Mouse (Mus musculus): ENCODE measurements around the gene Acsm4.

Gene Acsm4

DNA sequence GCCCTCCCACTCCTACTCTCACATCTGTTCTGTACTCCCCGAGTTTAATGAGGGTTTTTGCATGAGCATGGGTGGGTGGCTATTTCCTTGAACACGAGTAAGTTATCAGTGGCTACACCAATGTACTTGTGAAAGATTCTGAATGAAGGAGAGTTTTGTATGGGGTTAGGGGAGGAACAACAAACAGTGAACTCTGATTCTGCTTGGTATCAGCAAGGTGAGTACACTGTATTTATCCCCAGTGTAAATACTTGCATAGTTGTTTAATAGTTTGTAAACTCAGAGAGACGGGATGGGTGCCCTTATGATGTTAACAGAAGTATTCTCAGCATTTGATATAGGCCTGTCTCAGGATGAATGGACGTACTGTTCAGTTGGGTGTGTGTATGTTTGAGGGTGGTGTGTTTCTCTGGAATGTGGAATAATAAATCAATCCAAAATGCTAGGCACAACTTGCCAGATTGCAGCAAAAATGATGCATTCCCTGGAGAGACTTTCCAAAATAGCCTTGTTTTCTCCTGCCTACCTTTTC lies 72.4 kb downstream of the Acsm4 start:
- no peak for DNase-seq (ENCODE audit: low read depth, low spot score)
